Mouse (Mus musculus): Measurements from ENCODE around the gene Mroh7. TPM values are rescaled to one million over a fixed set of nuclear protein-coding genes. Genes with fewer than 3 reads are reported as not detected.
"Not testable (repeated sequence)": the region's sequence is repeated elsewhere in the genome, so short reads cannot be mapped to it uniquely, and the experiment has no call there.

Mroh7 gene
- polyA plus RNA-seq (2021): 0.01 TPM

DNA sequence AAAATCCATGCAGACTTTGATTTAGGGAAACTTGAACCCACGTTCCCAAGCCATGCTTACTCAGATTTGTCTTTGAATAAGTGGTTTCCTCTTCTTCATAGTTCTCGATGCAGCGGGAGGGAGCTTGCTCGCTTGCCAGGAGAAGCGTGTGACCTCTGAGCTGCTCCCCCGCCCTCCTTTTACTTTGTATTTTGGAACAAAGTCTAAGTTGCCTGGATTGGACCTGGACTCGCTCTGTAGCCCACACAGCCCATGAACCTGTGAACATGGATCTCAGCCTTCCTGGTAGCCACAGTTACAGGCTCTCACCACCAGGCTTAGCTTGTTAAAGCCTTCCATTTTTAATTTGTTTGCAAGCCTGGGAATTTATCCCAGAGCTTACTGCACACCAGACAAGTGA, at the start of gene Mroh7:
TSS of gene Mroh7 (minus strand) at position 112 of the 400 bp plus-strand sequence.
- DNase-seq (ENCODE audit: low read depth, low spot score) (no peak), ATAC-seq (no peak)
- TF ChIP-seq CTCF (IDR thresholded peaks at IDR 0.05): no peak
- CTCF ChIA-PET: no interaction called here
- H3K27me3 ChIP-seq: peaks cover 9% of the 10 kb centered on the region
- in situ Hi-C loops (cut with MboI; ENCODE audit: low pct_unique_long_range_greater_than_20kb): no loop called here
- POLR2A ChIA-PET: no interaction called here

GRCm38 (mm10) chr4:106780045-106780444, 49.3 kb upstream of the Mroh7 start:
- POLR2A ChIA-PET: no interaction called here
- ATAC-seq: no peak
- in situ Hi-C loops (cut with MboI; ENCODE audit: low pct_unique_long_range_greater_than_20kb): no loop called here

GRCm38 (mm10) chr4:106778116-106778788, 47.5 kb upstream of the Mroh7 start:
- DNase-seq (ENCODE audit: low read depth, low spot score): peak; percentile 79
- H3K27me3 ChIP-seq: no peaks in the 10 kb centered on the region
- POLR2A ChIA-PET: interaction anchor here (0.5 kb wide), 1 partner anchor 21 kb away, joined by 3 read pairs; no protein-coding TSS in a partner anchor
- ATAC-seq: peak; percentile 90
- CTCF ChIA-PET: no interaction called here
- in situ Hi-C loops (cut with MboI; ENCODE audit: low pct_unique_long_range_greater_than_20kb): no loop called here
- no peak for TF ChIP-seq CTCF (IDR thresholded peaks at IDR 0.05)

More at GRCm38 (mm10) chr4:106780045-106780444, 49.3 kb upstream of the Mroh7 start:
- no peak for TF ChIP-seq CTCF (IDR thresholded peaks at IDR 0.05)
- CTCF ChIA-PET: interaction anchor here (1.2 kb wide), 1 partner anchor 16 kb away, joined by 3 read pairs; no protein-coding TSS in a partner anchor
- DNase-seq (ENCODE audit: low read depth, low spot score): no peak
- H3K27me3 ChIP-seq: no peaks in the 10 kb centered on the region

GRCm38 (mm10) chr4:106776998-106777397, 46.3 kb upstream of the Mroh7 start:
- in situ Hi-C loops (cut with MboI; ENCODE audit: low pct_unique_long_range_greater_than_20kb): no loop called here
- ATAC-seq (no peak), DNase-seq (ENCODE audit: low read depth, low spot score) (no peak)
- CTCF ChIA-PET: no interaction called here
- no peaks in the 10 kb centered on the region for H3K27me3 ChIP-seq
- POLR2A ChIA-PET: no interaction called here
- no peak for TF ChIP-seq CTCF (IDR thresholded peaks at IDR 0.05)

- in situ Hi-C loops (cut with MboI; ENCODE audit: low pct_unique_long_range_greater_than_20kb); POLR2A ChIA-PET: not testable (repeated sequence)
Observed at GRCm38 (mm10) chr4:106775767-106776166, 45.0 kb upstream of the Mroh7 start.

GRCm38 (mm10) chr4:106772558-106772957, 41.8 kb upstream of the Mroh7 start:
- no peak for TF ChIP-seq CTCF (IDR thresholded peaks at IDR 0.05)
- no peaks in the 10 kb centered on the region for H3K27me3 ChIP-seq
- ChIA-PET CTCF (no interaction called here), POLR2A (interaction anchor here (0.6 kb wide), 1 partner anchor 593 kb away, joined by 3 read pairs; no protein-coding TSS in a partner anchor)
- in situ Hi-C loops (cut with MboI; ENCODE audit: low pct_unique_long_range_greater_than_20kb): no loop called here
- ATAC-seq: no peak
- DNase-seq (ENCODE audit: low read depth, low spot score): no peak

More at GRCm38 (mm10) chr4:106775767-106776166, 45.0 kb upstream of the Mroh7 start:
- ATAC-seq; H3K27me3 ChIP-seq; CTCF ChIA-PET; DNase-seq (ENCODE audit: low read depth, low spot score): not testable (repeated sequence)

DNA sequence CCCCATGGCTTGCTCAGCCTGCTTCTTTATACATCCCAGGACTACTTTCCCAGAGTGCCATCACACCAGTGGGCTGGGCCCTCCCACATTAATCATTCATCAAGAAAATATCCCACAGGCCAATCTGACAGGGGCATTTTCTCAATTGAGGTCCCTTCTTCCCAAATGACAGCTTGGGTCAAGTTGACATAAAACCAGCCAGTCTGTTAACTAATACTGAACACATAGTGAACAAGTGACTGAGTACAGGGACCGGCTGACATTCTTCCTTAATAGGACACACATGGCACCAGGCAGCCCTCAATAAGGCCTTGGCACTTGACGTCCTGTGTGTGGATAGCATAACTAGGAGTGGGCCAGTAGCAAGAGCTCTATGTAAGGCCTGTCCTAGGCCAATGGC, 38.6 kb upstream of the Mroh7 start:
- TF ChIP-seq CTCF (IDR thresholded peaks at IDR 0.05): no peak
- ChIA-PET CTCF (no interaction called here), POLR2A (no interaction called here)
- no peak for DNase-seq (ENCODE audit: low read depth, low spot score)
- ATAC-seq: no peak
- in situ Hi-C loops (cut with MboI; ENCODE audit: low pct_unique_long_range_greater_than_20kb): no loop called here
- H3K27me3 ChIP-seq: no peaks in the 10 kb centered on the region

DNA sequence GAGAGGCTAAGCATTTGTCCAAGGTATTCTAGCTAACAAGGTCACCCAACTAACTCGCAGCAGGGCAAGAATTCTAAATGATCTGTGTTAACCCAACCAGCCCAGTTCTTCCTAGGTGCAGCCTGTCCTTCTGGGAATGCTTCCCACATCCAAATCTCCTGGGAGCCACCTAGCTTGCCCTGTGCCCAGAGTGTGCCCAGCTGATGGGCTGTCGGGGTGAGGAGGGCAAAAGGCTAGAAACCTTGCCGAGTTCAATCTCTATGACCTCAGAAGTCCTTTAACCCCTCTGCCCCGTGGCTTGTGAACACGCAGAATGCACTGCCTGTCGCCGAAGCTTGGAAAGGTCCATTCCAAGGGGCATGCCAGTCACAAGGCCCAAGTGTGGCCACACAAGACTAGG, 33.4 kb upstream of the Mroh7 start:
- ChIA-PET CTCF (no interaction called here), POLR2A (no interaction called here)
- H3K27me3 ChIP-seq: no peaks in the 10 kb centered on the region
- DNase-seq (ENCODE audit: low read depth, low spot score) (no peak), ATAC-seq (no peak)
- in situ Hi-C loops (cut with MboI; ENCODE audit: low pct_unique_long_range_greater_than_20kb): no loop called here
- TF ChIP-seq CTCF (IDR thresholded peaks at IDR 0.05): no peak

- no peaks in the 10 kb centered on the region for H3K27me3 ChIP-seq
- ATAC-seq: no peak
- ChIA-PET POLR2A (no interaction called here), CTCF (no interaction called here)
- in situ Hi-C loops (cut with MboI; ENCODE audit: low pct_unique_long_range_greater_than_20kb): no loop called here
- no peak for TF ChIP-seq CTCF (IDR thresholded peaks at IDR 0.05)
- DNase-seq (ENCODE audit: low read depth, low spot score): no peak
Observed at GRCm38 (mm10) chr4:106751726-106752125, 21.0 kb upstream of the Mroh7 start.

- TF ChIP-seq CTCF (IDR thresholded peaks at IDR 0.05): peak; percentile 80
- H3K27me3 ChIP-seq: no peaks in the 10 kb centered on the region
- DNase-seq (ENCODE audit: low read depth, low spot score) (peak; percentile 13), ATAC-seq (peak; percentile 52)
- in situ Hi-C loops (cut with MboI; ENCODE audit: low pct_unique_long_range_greater_than_20kb): loop anchor here (10.0 kb wide), 1 partner anchor 415 kb away; no protein-coding TSS in a partner anchor
- POLR2A ChIA-PET: no interaction called here
- CTCF ChIA-PET: interaction anchor here (1.3 to 1.4 kb wide), 2 partner anchors 8 to 78 kb away, joined by 4 to 5 read pairs; no protein-coding TSS in a partner anchor
Observed at GRCm38 (mm10) chr4:106749699-106750098, 19.0 kb upstream of the Mroh7 start.

GRCm38 (mm10) chr4:106747001-106747580, 16.4 kb upstream of the Mroh7 start:
- TF ChIP-seq CTCF (IDR thresholded peaks at IDR 0.05): no peak
- POLR2A ChIA-PET: no interaction called here

More at GRCm38 (mm10) chr4:106747001-106747580, 16.4 kb upstream of the Mroh7 start:
- ATAC-seq: no peak
- no peaks in the 10 kb centered on the region for H3K27me3 ChIP-seq
- CTCF ChIA-PET: no interaction called here
- no peak for DNase-seq (ENCODE audit: low read depth, low spot score)
- in situ Hi-C loops (cut with MboI; ENCODE audit: low pct_unique_long_range_greater_than_20kb): loop anchor here (10.0 kb wide), 1 partner anchor 418 kb away; no protein-coding TSS in a partner anchor
